ENCODE assay signal across 21 mouse cellular contexts in the genomic region with DNA sequence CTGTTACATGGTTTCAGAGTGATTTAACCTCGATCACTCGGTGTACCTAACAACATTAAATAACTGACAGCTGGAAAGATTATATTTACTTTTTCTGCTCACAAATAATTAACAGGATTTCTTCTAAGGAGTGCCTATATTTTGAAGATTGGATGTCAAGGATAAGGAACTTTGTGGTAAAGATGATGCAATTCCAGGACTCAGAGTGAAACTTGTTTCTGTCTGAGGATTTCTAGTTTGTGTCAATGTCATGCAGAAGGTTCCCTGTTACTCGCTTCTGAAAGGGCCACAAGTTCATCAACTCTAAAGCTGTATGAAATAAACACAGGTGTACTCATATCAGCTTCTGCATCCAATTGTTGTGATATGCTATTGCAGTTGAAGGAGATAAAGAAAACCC. TPM values are rescaled to one million over a fixed set of nuclear protein-coding genes. Genes with fewer than 3 reads are reported as not detected.
DNase-seq lines count a peak whose midpoint lies in the region; ATAC-seq and TF ChIP-seq lines count a peak whose summit lies in the region.
"Had no signal": no experiment of that assay in that cellular context is flagged by ENCODE, and none has a peak within 500 bp of the region (broad histone marks: within the 10 kb centered on the region; RNA-seq: fewer than 3 reads in every experiment).

No protein-coding gene starts in this region.

- DNase-seq in 3T3-L1 (ENCODE audit: low read depth, low spot score) = peak; percentile 53
- DNase-seq: adrenal gland, adult 2 months; adrenal gland, adult 8-10 months; adrenal gland, postnatal 10 days; adrenal gland, postnatal 14 days; adrenal gland, postnatal 25 days; adrenal gland, postnatal 36 days; B cell, adult 2 months; cerebellum, adult 11 months; cerebellum, adult 11-12 months; cerebellum, adult 18-20 months; cerebellum, adult 2 months had no signal

- no peak overlapping the region for H3K27ac ChIP-seq in forebrain, embryonic 16.5 days (ENCODE audit: low read length)
- no peak overlapping the region for H3K27ac ChIP-seq in liver, embryonic 12.5 days

- no peak overlapping the region for H3K4me3 ChIP-seq in myocyte
- H3K4me3 ChIP-seq in forebrain, embryonic 16.5 days (replicated peaks; ENCODE audit: low read length) = no peak overlapping the region
- no peak overlapping the region for H3K4me3 ChIP-seq in liver, embryonic 12.5 days

- H3K4me2 ChIP-seq in myocyte (ENCODE audit: low read depth) = no peak overlapping the region
- H3K4me2 ChIP-seq in forebrain, embryonic 16.5 days (ENCODE audit: low read length) = no peak overlapping the region
- H3K4me2 ChIP-seq in liver, embryonic 12.5 days = no peak overlapping the region

- no peaks in the 10 kb centered on the region for H3K36me3 ChIP-seq in myocyte (ENCODE audit: control insufficient read depth, insufficient read depth)
- no peaks in the 10 kb centered on the region for H3K36me3 ChIP-seq in forebrain, embryonic 16.5 days (ENCODE audit: control insufficient read depth, insufficient read depth)
- H3K36me3 ChIP-seq in liver, embryonic 12.5 days = no peaks in the 10 kb centered on the region
- H3K36me3 ChIP-seq: G1E had no signal

- WGBS in forebrain, embryonic 16.5 days = 90% methylated on average over 3 of the region's 3 CpGs
- WGBS in liver, embryonic 12.5 days (ENCODE audit: insufficient replicate concordance) = 58% methylated on average over 3 of the region's 3 CpGs

- ATAC-seq in forebrain, embryonic 16.5 days = no peak
- ATAC-seq in liver, embryonic 12.5 days = no peak
- ATAC-seq: activated CD4-positive, CD25-positive, alpha-beta regulatory T cell, adult 4 months; CD4-positive, CD25-positive, alpha-beta regulatory T cell, adult 4 months; Patski had no signal

- H3K4me1 ChIP-seq in forebrain, embryonic 16.5 days (replicated peaks; ENCODE audit: control insufficient read depth, insufficient read depth, low read length) = no peaks in the 10 kb centered on the region
- H3K4me1 ChIP-seq in liver, embryonic 12.5 days = no peaks in the 10 kb centered on the region

- H3K9me3 ChIP-seq in forebrain, embryonic 16.5 days (ENCODE audit: control insufficient read depth, low read length) = no peaks in the 10 kb centered on the region
- no peaks in the 10 kb centered on the region for H3K9me3 ChIP-seq in liver, embryonic 12.5 days (replicated peaks)
- H3K9me3 ChIP-seq: G1E had no signal

- H3K79me2 ChIP-seq in myocyte (ENCODE audit: control insufficient read depth, insufficient read depth) = no peaks in the 10 kb centered on the region

- H3ac ChIP-seq in myocyte (ENCODE audit: control insufficient read depth, insufficient read length) = no peak overlapping the region

- H3K27me3 ChIP-seq in myocyte (ENCODE audit: control insufficient read depth, insufficient read depth, insufficient read length) = no peaks in the 10 kb centered on the region
- no peaks in the 10 kb centered on the region for H3K27me3 ChIP-seq in forebrain, embryonic 16.5 days (replicated peaks; ENCODE audit: control insufficient read depth, insufficient read depth, low read length)
- H3K27me3 ChIP-seq in liver, embryonic 12.5 days (replicated peaks) = no peaks in the 10 kb centered on the region
- H3K27me3 ChIP-seq: CH12.LX had no signal

- H3K9ac ChIP-seq in forebrain, embryonic 16.5 days (replicated peaks; ENCODE audit: low read depth, low read length) = no peak overlapping the region
- no peak overlapping the region for H3K9ac ChIP-seq in liver, embryonic 12.5 days

- no peak for TF ChIP-seq POLR2A in myocyte (IDR thresholded peaks at IDR 0.05; ENCODE audit: insufficient read length, low read depth)

TF ChIP-seq in myocyte, 11 proteins besides CTCF, POLR2A, EP300 and RAD21:
- TF ChIP-seq CEBPB (IDR thresholded peaks at IDR 0.05; ENCODE audit: insufficient read depth, poor library complexity, severe bottlenecking) = peak; percentile 82
- TF ChIP-seq TCF12 (IDR thresholded peaks at IDR 0.05; ENCODE audit: insufficient read depth, poor library complexity, severe bottlenecking) = no peak
TF ChIP-seq in myocyte: peak in this region for 1.

RNA-seq across cellular contexts. Expression of gene Mageb18, which starts 13.4 kb away (rescaled TPM):
- polyA plus RNA-seq in myocyte (2012; fragmentation: generic; extraction: Trizol) = 0.16 TPM
- not detected in 2 replicates for polyA plus RNA-seq in forebrain, embryonic 16.5 days (2015; fragmentation: Nextera tagmentation; extraction: Ambion mirVana)
- not detected in 2 replicates for polyA plus RNA-seq in liver, embryonic 12.5 days (2016; fragmentation: Nextera tagmentation; extraction: Ambion mirVana)
- polyA plus RNA-seq: activated CD4-positive, CD25-positive, alpha-beta regulatory T cell, adult 4 months; adrenal gland, adult 2 months; brain, embryonic 14.5 days; CD4-positive, CD25-positive, alpha-beta regulatory T cell, adult 4 months; cerebellum, adult 2 months; G1E; Patski had no signal
